Mouse (Mus musculus): Measurements from ENCODE around the gene Itga6.

DNA sequence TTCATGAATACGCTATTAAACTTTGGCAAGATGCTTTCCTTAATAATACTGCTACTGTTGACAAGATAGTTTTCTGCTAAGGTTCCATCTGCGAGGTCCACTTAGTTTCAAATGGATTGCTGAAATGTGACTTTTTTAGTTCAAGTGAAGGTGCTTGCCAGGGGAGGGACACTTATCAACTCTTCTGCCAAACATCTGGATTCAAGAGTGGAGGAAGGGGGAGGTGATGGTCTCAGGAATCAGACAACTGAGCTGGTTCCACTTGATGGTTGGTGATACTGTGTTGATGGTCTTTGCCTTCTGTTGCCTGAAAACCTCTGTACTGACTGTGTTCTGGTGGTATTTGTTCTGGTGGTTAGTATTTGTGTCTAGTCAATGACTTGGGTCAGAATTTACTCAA lies 129.0 kb downstream of the Itga6 start:
- TF ChIP-seq POLR2A (IDR thresholded peaks at IDR 0.05; ENCODE audit: borderline replicate concordance, low read depth, low read length) (no peak), CTCF (IDR thresholded peaks at IDR 0.05; ENCODE audit: low read depth, low read length) (no peak)
